In genomic region chr1:125431286-125431685, GRCm38 (mm10) we compare ENCODE assay signal across 13 mouse cellular contexts. TPM values are rescaled to one million over a fixed set of nuclear protein-coding genes. Genes with fewer than 3 reads are reported as not detected.
DNase-seq lines count a peak whose midpoint lies in the region; ATAC-seq and TF ChIP-seq lines count a peak whose summit lies in the region.
"Had no signal": no experiment of that assay in that cellular context is flagged by ENCODE, and none has a peak within 500 bp of the region (broad histone marks: within the 10 kb centered on the region; RNA-seq: fewer than 3 reads in every experiment).

No protein-coding gene starts in this region.

- H3K4me2 ChIP-seq in intestine, embryonic 14.5 days (ENCODE audit: low read length): 0 out of 2 replicates have a peak overlapping the region, but pooled peaks have one; percentile 9
- H3K4me2 ChIP-seq in liver, embryonic 14.5 days (ENCODE audit: low read depth): peak overlapping the region; percentile 40
- 0 out of 2 replicates have a peak overlapping the region, but pooled peaks have one; percentile 2 for H3K4me2 ChIP-seq in stomach, embryonic 14.5 days (replicated peaks; ENCODE audit: low read depth, low read length)
- H3K4me2 ChIP-seq: embryonic facial prominence, embryonic 12.5 days; midbrain, embryonic 12.5 days had no signal

- no peaks in the 10 kb centered on the region for H3K9me3 ChIP-seq in intestine, embryonic 14.5 days (ENCODE audit: control insufficient read depth, low read length)
- no peaks in the 10 kb centered on the region for H3K9me3 ChIP-seq in liver, embryonic 14.5 days (ENCODE audit: control insufficient read depth, low read length)
- H3K9me3 ChIP-seq in stomach, embryonic 14.5 days (ENCODE audit: control insufficient read depth, low read depth, low read length): no peaks in the 10 kb centered on the region
- H3K9me3 ChIP-seq: embryonic facial prominence, embryonic 12.5 days; midbrain, embryonic 12.5 days had no signal

- TF ChIP-seq CTCF in layer of hippocampus, adult 2 months (conservative IDR thresholded peaks at IDR 0.05): no peak
- no peak for TF ChIP-seq CTCF in liver, embryonic 14.5 days (IDR thresholded peaks at IDR 0.05; ENCODE audit: low read depth)

- DNase-seq in layer of hippocampus, adult 2 months (ENCODE audit: low spot score in 2 of 2): no peak
- no peak for DNase-seq in layer of hippocampus, adult 9-10 months (ENCODE audit: low spot score)
- no peak for DNase-seq in intestine, embryonic 14.5 days (ENCODE audit: low spot score)
- DNase-seq in liver, embryonic 14.5 days (ENCODE audit: low read depth in 3 of 3, low spot score in 3 of 3): no peak
- no peak for DNase-seq in kidney, adult 8-10 months
- no peak for DNase-seq in T-cell, adult 2 months (ENCODE audit: low spot score)
- no peak for DNase-seq in embryo, embryonic 10 days (ENCODE audit: low spot score)
- DNase-seq: cerebellum, postnatal 14 days; gastrocnemius, postnatal 25 days had no signal

- H3K36me3 ChIP-seq in intestine, embryonic 14.5 days (ENCODE audit: control insufficient read depth, insufficient read depth, low read length): no peaks in the 10 kb centered on the region
- H3K36me3 ChIP-seq in liver, embryonic 14.5 days (replicated peaks; ENCODE audit: control insufficient read depth, insufficient read depth, low read depth): no peaks in the 10 kb centered on the region
- H3K36me3 ChIP-seq in stomach, embryonic 14.5 days (ENCODE audit: control insufficient read depth, insufficient read depth, low read length): no peaks in the 10 kb centered on the region
- H3K36me3 ChIP-seq: embryonic facial prominence, embryonic 12.5 days; midbrain, embryonic 12.5 days had no signal

- no peak for TF ChIP-seq EP300 in liver, embryonic 14.5 days (IDR thresholded peaks at IDR 0.05; ENCODE audit: low read depth)

- no peak overlapping the region for H3K27ac ChIP-seq in layer of hippocampus, adult 2 months
- H3K27ac ChIP-seq in intestine, embryonic 14.5 days (ENCODE audit: low read depth): peak overlapping the region; percentile 27; the same call in 1 of the 2 replicates
- no peak overlapping the region for H3K27ac ChIP-seq in liver, embryonic 14.5 days
- H3K27ac ChIP-seq in stomach, embryonic 14.5 days (ENCODE audit: low read length): peak overlapping the region; percentile 55; the same call in 1 of the 2 replicates
- H3K27ac ChIP-seq: embryonic facial prominence, embryonic 12.5 days; hindbrain, embryonic 14.5 days; midbrain, embryonic 12.5 days had no signal

- peak overlapping the region; percentile 11; the same call in 1 of the 2 replicates for H3K4me3 ChIP-seq in layer of hippocampus, adult 2 months
- H3K4me3 ChIP-seq in intestine, embryonic 14.5 days (ENCODE audit: low read depth, low read length): no peak overlapping the region
- no peak overlapping the region for H3K4me3 ChIP-seq in liver, embryonic 14.5 days (ENCODE audit: insufficient read depth in 1 of 2, low read depth in 2 of 2, low read length in 2 of 2)
- H3K4me3 ChIP-seq in stomach, embryonic 14.5 days (ENCODE audit: low read depth, low read length): no peak overlapping the region
- H3K4me3 ChIP-seq: embryonic facial prominence, embryonic 12.5 days; midbrain, embryonic 12.5 days had no signal

- WGBS in intestine, embryonic 14.5 days: 62% methylated on average over 4 of the region's 4 CpGs
- 36% methylated on average over 4 of the region's 4 CpGs for WGBS in liver, embryonic 14.5 days (ENCODE audit: insufficient replicate concordance)
- 60% methylated on average over 4 of the region's 4 CpGs for WGBS in stomach, embryonic 14.5 days

- ATAC-seq in intestine, embryonic 14.5 days (replicated peaks; ENCODE audit: low FRiP score, low TSS enrichment, low read depth): no peak
- ATAC-seq in liver, embryonic 14.5 days (ENCODE audit: insufficient read depth): no peak
- no peak for ATAC-seq in stomach, embryonic 14.5 days (ENCODE audit: insufficient number of reproducible peaks, insufficient read depth, low FRiP score, low read depth)

- no peak overlapping the region for H3K9ac ChIP-seq in intestine, embryonic 14.5 days (ENCODE audit: low read length)
- H3K9ac ChIP-seq in liver, embryonic 14.5 days (replicated peaks): no peak overlapping the region
- H3K9ac ChIP-seq in stomach, embryonic 14.5 days (replicated peaks; ENCODE audit: low read depth, low read length): no peak overlapping the region
- H3K9ac ChIP-seq: embryonic facial prominence, embryonic 12.5 days; hindbrain, embryonic 14.5 days; midbrain, embryonic 12.5 days had no signal

- H3K4me1 ChIP-seq in intestine, embryonic 14.5 days (replicated peaks; ENCODE audit: control insufficient read depth, insufficient read depth, low read length): peaks cover 34% of the 10 kb centered on the region
- peaks cover 22 to 31% of the 10 kb centered on the region in 2 experiments for H3K4me1 ChIP-seq in liver, embryonic 14.5 days (replicated peaks; ENCODE audit: control insufficient read depth in 2 of 2, insufficient read depth in 2 of 2, low read length in 1 of 2)
- peaks cover 19% of the 10 kb centered on the region for H3K4me1 ChIP-seq in stomach, embryonic 14.5 days (ENCODE audit: control insufficient read depth, insufficient read depth, low read length)

- H3K27me3 ChIP-seq in intestine, embryonic 14.5 days (replicated peaks; ENCODE audit: control insufficient read depth, insufficient read depth, low read length): no peaks in the 10 kb centered on the region
- no peaks in the 10 kb centered on the region for H3K27me3 ChIP-seq in liver, embryonic 14.5 days (ENCODE audit: control insufficient read depth, insufficient read depth, low read length)
- H3K27me3 ChIP-seq in stomach, embryonic 14.5 days (ENCODE audit: control insufficient read depth, insufficient read depth, low read length): no peaks in the 10 kb centered on the region
- H3K27me3 ChIP-seq: embryonic facial prominence, embryonic 12.5 days; midbrain, embryonic 12.5 days had no signal

RNA-seq across cellular contexts. Expression of gene Actr3, which starts 4.2 kb away (rescaled TPM):
- total RNA-seq in layer of hippocampus, adult 2 months (2021): 100 to 1,000 TPM; 352 to 359 TPM
- polyA plus RNA-seq in intestine, embryonic 14.5 days (2014; fragmentation: Nextera tagmentation; extraction: Ambion mirVana): 349 and 364 TPM in 2 replicates
- 28.9 and 41.4 TPM in 2 replicates for polyA plus RNA-seq in liver, embryonic 14.5 days (2012; rRNA removed)
- 109 TPM in 2 replicates for polyA plus RNA-seq in liver, embryonic 14.5 days (2014; fragmentation: Nextera tagmentation; extraction: Ambion mirVana)
- polyA plus RNA-seq in stomach, embryonic 14.5 days (2014; fragmentation: Nextera tagmentation; extraction: Ambion mirVana): 341 and 374 TPM in 2 replicates

Comparison
In these comparisons a context has a peak if more than half of its experiments do, and no peak if none do; other contexts are left out.
1. H3K27ac ChIP-seq: peak in intestine, embryonic 14.5 days (single experiment) and stomach, embryonic 14.5 days (single experiment); none in layer of hippocampus, adult 2 months (single experiment) and liver, embryonic 14.5 days (single experiment).
2. Peak in every context shown above with its lines, with median percentiles within 50 percentile points of each other: H3K4me2 ChIP-seq.